Mouse (Mus musculus) CD4-positive naive resting alpha-beta T cell, adult 76 days (primary cell): ENCODE measurements around the gene Gjb1. TPM values are rescaled to one million over a fixed set of nuclear protein-coding genes. Genes with fewer than 3 reads are reported as not detected.

Source experiments
- total RNA-seq: library from RNA; stranded (reverse); gene quantifications from one replicate; pipeline ENCODE4 v1.2.4, GENCODE M21; 2023

The Gjb1 gene
- not detected for total RNA-seq

DNA sequence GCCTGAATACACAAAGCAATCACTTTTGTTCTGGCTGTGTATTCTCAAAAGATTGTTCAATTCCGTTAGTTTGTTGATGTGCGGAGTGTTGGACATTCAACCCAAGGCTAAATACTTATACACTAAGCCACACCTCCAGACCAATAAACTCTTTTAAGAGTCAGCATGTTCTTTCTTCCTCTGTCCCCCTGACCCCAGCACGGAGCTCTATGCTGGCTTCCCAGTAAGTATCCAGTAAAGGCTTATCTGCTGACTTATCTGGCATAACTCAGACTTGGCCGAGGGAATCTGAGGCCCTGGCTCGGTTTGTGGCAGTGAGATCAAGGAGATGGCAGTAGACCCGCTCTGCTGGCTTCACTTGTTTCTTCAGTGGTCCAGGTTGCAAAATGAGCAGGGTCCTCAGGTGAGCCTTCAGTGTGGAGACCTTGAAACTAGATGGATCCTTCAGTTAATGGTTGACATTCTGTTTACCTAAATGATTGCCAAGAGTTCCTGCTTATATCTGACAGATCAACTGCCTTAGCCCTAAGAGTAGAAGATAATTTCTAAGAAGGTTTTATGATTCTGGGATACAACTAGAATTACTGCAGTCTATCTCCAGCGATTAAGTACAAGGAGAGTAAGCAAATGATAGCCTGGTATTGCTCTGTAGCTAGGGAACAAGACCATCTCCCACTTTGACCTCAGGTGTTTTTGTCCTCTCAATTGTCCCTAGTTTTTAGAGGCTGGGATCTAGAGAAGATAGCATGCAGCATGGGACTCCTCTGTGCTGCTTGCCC lies at the start of gene Gjb1:
TSS of gene Gjb1 (plus strand) at position 189 of the 779 bp plus-strand sequence.

DNA sequence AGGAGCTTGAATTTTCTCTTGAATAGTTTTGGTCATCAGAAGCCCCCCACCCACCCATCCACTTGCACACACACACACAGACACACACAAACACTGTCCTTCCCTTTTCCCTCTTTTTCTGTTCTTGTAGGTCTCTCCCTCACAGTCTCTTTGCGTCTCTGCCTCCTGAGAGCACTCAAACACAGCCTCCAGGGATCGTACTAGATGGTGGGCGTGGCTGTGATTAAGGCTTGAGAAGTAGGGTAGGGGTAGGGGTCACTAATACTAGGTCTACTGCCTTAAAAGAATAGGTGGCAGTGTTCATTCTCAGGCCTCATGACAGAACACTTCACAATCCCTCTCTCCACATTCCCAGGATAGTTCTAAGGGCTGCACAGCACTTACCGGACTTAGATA lies 44.5 kb downstream of the Gjb1 start, which contains the start of gene Zmym3:
TSS of gene Zmym3 (minus strand) at position 150 of the 396 bp plus-strand sequence.

DNA sequence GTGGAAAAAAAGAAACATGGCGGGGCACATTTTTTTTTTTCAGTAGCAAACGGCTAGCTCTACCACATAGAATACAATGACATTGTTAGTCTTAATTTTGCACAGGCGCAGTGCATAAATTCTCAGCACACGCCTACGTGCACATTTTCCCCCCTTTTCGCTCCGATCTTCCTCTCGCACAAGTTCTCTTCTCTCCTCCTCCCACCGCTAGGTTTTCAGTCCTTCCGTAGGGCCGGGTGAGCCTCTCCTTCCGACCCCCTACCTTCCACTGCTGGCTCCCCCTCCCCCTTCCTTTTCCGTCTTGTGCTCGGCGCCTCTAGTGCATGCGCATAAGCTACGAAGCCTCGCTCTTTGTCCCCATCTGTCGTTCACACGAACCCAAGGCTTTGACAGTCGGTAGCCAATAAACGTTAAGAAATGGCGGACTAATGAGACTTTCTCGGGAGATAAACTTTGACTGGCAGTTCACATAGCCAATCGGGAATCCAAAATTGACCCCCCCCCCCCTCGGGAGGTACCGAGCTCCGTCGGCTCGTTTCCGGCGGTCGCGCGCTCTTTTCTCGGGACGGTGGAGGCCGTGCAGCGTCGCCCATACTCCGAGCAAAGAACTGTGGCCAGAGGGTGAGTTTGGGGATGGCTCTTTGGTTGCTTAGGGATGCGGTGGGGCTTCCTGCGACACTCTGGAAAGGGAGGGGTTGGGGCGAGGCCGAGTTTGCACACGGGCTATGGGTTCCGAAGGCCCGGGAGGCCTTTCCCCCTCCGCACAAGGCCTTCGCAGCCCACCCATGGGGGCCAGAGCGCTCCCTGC lies 53.2 kb downstream of the Gjb1 start, which contains the start of gene Nono:
TSS of gene Nono (plus strand) at position 177 of the 808 bp plus-strand sequence.

Other genes with a start within 250 kb of the Gjb1 start
- gene Snx12, start 153.8 kb upstream of the Gjb1 start, total RNA-seq, result 44.4 TPM
- 44.4 TPM for gene Foxo4, start 121.8 kb upstream of the Gjb1 start, total RNA-seq
- gene Gm614, start 112.4 kb upstream of the Gjb1 start, total RNA-seq, result 58.8 TPM
- gene Il2rg, start 108.1 kb upstream of the Gjb1 start, total RNA-seq, result 610 TPM
- gene Gm20489, start 107.4 kb upstream of the Gjb1 start, total RNA-seq, result not detected
- 153 TPM for gene Med12, start 102.3 kb upstream of the Gjb1 start, total RNA-seq
- gene Nlgn3, start 77.2 kb upstream of the Gjb1 start, total RNA-seq, result 1.4 TPM
- gene Zmym3, start 44.5 kb downstream of the Gjb1 start, total RNA-seq, result 25.7 TPM
- gene Nono, start 52.9 kb downstream of the Gjb1 start, total RNA-seq, result 228 TPM
- 4.0 TPM for gene Itgb1bp2, start 72.7 kb downstream of the Gjb1 start, total RNA-seq
- 50.5 TPM for gene Taf1, start 156.4 kb downstream of the Gjb1 start, total RNA-seq